9 mouse cellular contexts compared by ENCODE assay signal in the genomic region with DNA sequence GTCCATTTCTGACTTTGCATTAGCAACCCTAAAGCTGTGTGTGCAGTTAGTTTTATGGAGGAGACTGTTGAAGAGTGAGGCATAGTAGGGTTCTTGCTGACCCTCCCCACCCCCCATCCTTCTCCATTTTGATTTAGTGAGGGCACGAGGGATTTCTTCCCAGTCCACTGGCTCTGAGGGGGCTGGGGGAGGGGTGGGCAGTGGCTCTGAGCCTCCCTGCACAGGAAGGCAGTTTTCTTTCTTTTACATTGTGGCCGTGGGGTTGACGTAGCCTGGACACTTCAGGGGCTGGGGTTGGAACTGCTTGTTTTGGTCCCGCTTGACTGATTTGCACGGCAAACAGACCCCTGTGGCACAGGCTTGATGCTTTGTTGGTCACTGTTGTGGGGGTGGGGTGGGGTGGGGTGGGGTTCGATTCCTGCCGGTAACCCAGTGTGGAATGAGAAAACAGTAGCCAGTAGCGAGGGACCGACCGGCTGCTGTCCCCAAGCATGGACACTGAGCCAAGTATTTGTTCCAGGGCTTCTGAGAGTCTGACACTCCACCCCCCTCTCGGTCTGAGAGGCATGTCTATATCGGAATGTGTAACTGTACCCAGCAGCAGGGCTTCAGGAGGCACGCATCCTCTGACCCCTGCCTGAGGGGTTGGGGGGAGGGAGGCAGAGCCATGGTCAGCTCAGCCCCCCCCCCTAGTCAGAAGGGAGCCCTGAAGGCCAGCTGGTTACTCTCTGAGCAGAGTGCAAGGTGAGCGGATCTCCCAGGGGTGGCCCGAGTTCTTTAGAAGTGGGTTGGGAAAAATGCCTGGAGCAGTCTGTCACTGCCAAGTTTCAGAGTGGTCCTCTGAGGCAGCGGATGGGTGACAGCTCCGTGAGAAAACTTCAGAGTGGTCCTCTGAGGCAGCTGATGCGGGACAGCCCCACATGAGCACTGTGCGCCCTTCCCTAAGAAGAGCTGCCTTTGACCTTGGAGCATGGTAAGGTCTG. TPM values are rescaled to one million over a fixed set of nuclear protein-coding genes. Genes with fewer than 3 reads are reported as not detected.
DNase-seq lines count a peak whose midpoint lies in the region; ATAC-seq and TF ChIP-seq lines count a peak whose summit lies in the region.
"Had no signal": no experiment of that assay in that cellular context is flagged by ENCODE, and none has a peak within 500 bp of the region (broad histone marks: within the 10 kb centered on the region; RNA-seq: fewer than 3 reads in every experiment).

No protein-coding gene starts in this region.

- DNase-seq in heart, adult 11 months, result peak; percentile 98
- no peak for DNase-seq in heart, postnatal 25 days (ENCODE audit: low spot score)
- peak; percentile 82 for DNase-seq in gastrocnemius, adult 2 months
- no peak for DNase-seq in intestine, embryonic 14.5 days (ENCODE audit: low spot score)
- DNase-seq in ovary, adult 18-20 months (ENCODE audit: low spot score), result no peak
- no peak for DNase-seq in adrenal gland, postnatal 36 days

- peak overlapping the region; percentile 72 for H3K4me3 ChIP-seq in gastrocnemius, adult 2 months
- peak overlapping the region; percentile 37 for H3K4me3 ChIP-seq in intestine, embryonic 14.5 days (ENCODE audit: low read depth, low read length)
- H3K4me3 ChIP-seq in lung, embryonic 15.5 days, result peak overlapping the region; percentile 40
- peak overlapping the region; percentile 30 for H3K4me3 ChIP-seq in stomach, embryonic 14.5 days (ENCODE audit: low read depth, low read length)

- ATAC-seq in intestine, embryonic 14.5 days (replicated peaks; ENCODE audit: low FRiP score, low TSS enrichment, low read depth), result 0 out of 2 replicates have a peak, but pooled peaks have one; percentile 34
- peak; percentile 75 for ATAC-seq in lung, embryonic 15.5 days (ENCODE audit: borderline replicate concordance, extremely low read depth, low FRiP score, low TSS enrichment)
- ATAC-seq in stomach, embryonic 14.5 days (ENCODE audit: insufficient number of reproducible peaks, insufficient read depth, low FRiP score, low read depth), result peak; percentile 12; the same call in 1 of the 2 replicates

- H3K27ac ChIP-seq in gastrocnemius, adult 2 months, result peak overlapping the region; percentile 95
- H3K27ac ChIP-seq in intestine, embryonic 14.5 days (ENCODE audit: low read depth), result peak overlapping the region; percentile 82
- peak overlapping the region; percentile 94 for H3K27ac ChIP-seq in lung, embryonic 15.5 days
- H3K27ac ChIP-seq in stomach, embryonic 14.5 days (ENCODE audit: low read length), result peak overlapping the region; percentile 70

- no peaks in the 10 kb centered on the region for H3K9me3 ChIP-seq in intestine, embryonic 14.5 days (ENCODE audit: control insufficient read depth, low read length)
- H3K9me3 ChIP-seq in lung, embryonic 15.5 days, result no peaks in the 10 kb centered on the region
- H3K9me3 ChIP-seq in stomach, embryonic 14.5 days (ENCODE audit: control insufficient read depth, low read depth, low read length), result no peaks in the 10 kb centered on the region

- H3K36me3 ChIP-seq in intestine, embryonic 14.5 days (ENCODE audit: control insufficient read depth, insufficient read depth, low read length), result peaks cover 6% of the 10 kb centered on the region; the same call in 1 of the 2 replicates
- no peaks in the 10 kb centered on the region for H3K36me3 ChIP-seq in lung, embryonic 15.5 days
- H3K36me3 ChIP-seq in stomach, embryonic 14.5 days (ENCODE audit: control insufficient read depth, insufficient read depth, low read length), result no peaks in the 10 kb centered on the region

- intact Hi-C loops in heart, postnatal 25 days (cut with DNase I), result loop anchor here (1.0 to 2.0 kb wide), 2 partner anchors 17 to 21 kb away; no protein-coding TSS in a partner anchor
- intact Hi-C loops in gastrocnemius, adult 2 months (cut with DNase I), result no loop called here

- no peaks in the 10 kb centered on the region for H3K27me3 ChIP-seq in intestine, embryonic 14.5 days (replicated peaks; ENCODE audit: control insufficient read depth, insufficient read depth, low read length)
- no peaks in the 10 kb centered on the region for H3K27me3 ChIP-seq in lung, embryonic 15.5 days
- no peaks in the 10 kb centered on the region for H3K27me3 ChIP-seq in stomach, embryonic 14.5 days (ENCODE audit: control insufficient read depth, insufficient read depth, low read length)

- WGBS in intestine, embryonic 14.5 days, result 25% methylated on average over 19 of the region's 19 CpGs
- 10% methylated on average over 19 of the region's 19 CpGs for WGBS in lung, embryonic 15.5 days
- 18% methylated on average over 19 of the region's 19 CpGs for WGBS in stomach, embryonic 14.5 days

- peak overlapping the region; percentile 48 for H3K9ac ChIP-seq in intestine, embryonic 14.5 days (ENCODE audit: low read length)
- H3K9ac ChIP-seq in lung, embryonic 15.5 days, result peak overlapping the region; percentile 33
- peak overlapping the region; percentile 30 for H3K9ac ChIP-seq in stomach, embryonic 14.5 days (replicated peaks; ENCODE audit: low read depth, low read length)

- H3K4me2 ChIP-seq in intestine, embryonic 14.5 days (ENCODE audit: low read length), result peak overlapping the region; percentile 61
- peak overlapping the region; percentile 65 for H3K4me2 ChIP-seq in lung, embryonic 15.5 days
- peak overlapping the region; percentile 45 for H3K4me2 ChIP-seq in stomach, embryonic 14.5 days (replicated peaks; ENCODE audit: low read depth, low read length)

- H3K4me1 ChIP-seq in intestine, embryonic 14.5 days (replicated peaks; ENCODE audit: control insufficient read depth, insufficient read depth, low read length), result peaks cover 56% of the 10 kb centered on the region
- peaks cover 86% of the 10 kb centered on the region for H3K4me1 ChIP-seq in lung, embryonic 15.5 days
- H3K4me1 ChIP-seq in stomach, embryonic 14.5 days (ENCODE audit: control insufficient read depth, insufficient read depth, low read length), result peaks cover 56% of the 10 kb centered on the region

- TF ChIP-seq CTCF in gastrocnemius, adult 2 months (IDR thresholded peaks at IDR 0.05), result no peak

RNA-seq across cellular contexts. Expression of gene Wbp1l, which starts 25.2 kb away (rescaled TPM):
- 10 to 100 TPM; 48.5 to 54.4 TPM for total RNA-seq in heart, postnatal 25 days (2021)
- total RNA-seq in gastrocnemius, adult 2 months (2021), result 100 to 1,000 TPM in 1 of 2 experiments, 10 to 100 TPM in 1; 65.4 to 101 TPM
- polyA plus RNA-seq in intestine, embryonic 14.5 days (2014; fragmentation: Nextera tagmentation; extraction: Ambion mirVana), result 39.6 and 40.2 TPM in 2 replicates
- polyA plus RNA-seq in lung, embryonic 15.5 days (2015; fragmentation: Nextera tagmentation; extraction: Ambion mirVana), result 44.0 and 48.0 TPM in 2 replicates
- 35.7 and 37.0 TPM in 2 replicates for polyA plus RNA-seq in stomach, embryonic 14.5 days (2014; fragmentation: Nextera tagmentation; extraction: Ambion mirVana)
- total RNA-seq in adrenal gland, postnatal 36 days (2021), result 100 to 1,000 TPM; 131 to 170 TPM

RNA-seq across cellular contexts. Expression of gene Cyp17a1, which starts 48.9 kb away (rescaled TPM):
- total RNA-seq in heart, postnatal 25 days (2021), result not detected
- total RNA-seq in gastrocnemius, adult 2 months (2021), result not detected
- 0.23 TPM in 1 of 2 replicates, not detected in the other for polyA plus RNA-seq in intestine, embryonic 14.5 days (2014; fragmentation: Nextera tagmentation; extraction: Ambion mirVana)
- 0.10 TPM in 1 of 2 replicates, not detected in the other for polyA plus RNA-seq in lung, embryonic 15.5 days (2015; fragmentation: Nextera tagmentation; extraction: Ambion mirVana)
- not detected in 2 replicates for polyA plus RNA-seq in stomach, embryonic 14.5 days (2014; fragmentation: Nextera tagmentation; extraction: Ambion mirVana)
- 10 to 100 TPM in 1 of 2 experiments, 1 to 10 TPM in 1; 1.9 to 10.5 TPM for total RNA-seq in adrenal gland, postnatal 36 days (2021)
- polyA plus RNA-seq: C2C12 had no signal

RNA-seq across cellular contexts. Expression of gene Sfxn2, which starts 50.9 kb away (rescaled TPM):
- total RNA-seq in heart, postnatal 25 days (2021), result 1 to 10 TPM; 3.1 to 4.2 TPM
- total RNA-seq in gastrocnemius, adult 2 months (2021), result 1 to 10 TPM; 3.2 to 3.7 TPM
- 18.2 and 19.2 TPM in 2 replicates for polyA plus RNA-seq in intestine, embryonic 14.5 days (2014; fragmentation: Nextera tagmentation; extraction: Ambion mirVana)
- polyA plus RNA-seq in lung, embryonic 15.5 days (2015; fragmentation: Nextera tagmentation; extraction: Ambion mirVana), result 27.9 and 28.3 TPM in 2 replicates
- 19.3 and 20.8 TPM in 2 replicates for polyA plus RNA-seq in stomach, embryonic 14.5 days (2014; fragmentation: Nextera tagmentation; extraction: Ambion mirVana)
- 10 to 100 TPM in 1 of 2 experiments, 1 to 10 TPM in 1; 7.9 to 11.5 TPM for total RNA-seq in adrenal gland, postnatal 36 days (2021)

RNA-seq across cellular contexts. Expression of gene Arl3, which starts 51.1 kb away (rescaled TPM):
- total RNA-seq in heart, postnatal 25 days (2021), result 10 to 100 TPM; 33.2 to 37.0 TPM
- 10 to 100 TPM; 64.0 to 67.7 TPM for total RNA-seq in gastrocnemius, adult 2 months (2021)
- polyA plus RNA-seq in intestine, embryonic 14.5 days (2014; fragmentation: Nextera tagmentation; extraction: Ambion mirVana), result 64.3 and 73.9 TPM in 2 replicates
- 115 and 119 TPM in 2 replicates for polyA plus RNA-seq in lung, embryonic 15.5 days (2015; fragmentation: Nextera tagmentation; extraction: Ambion mirVana)
- 89.4 and 98.7 TPM in 2 replicates for polyA plus RNA-seq in stomach, embryonic 14.5 days (2014; fragmentation: Nextera tagmentation; extraction: Ambion mirVana)
- 10 to 100 TPM; 43.3 to 67.7 TPM for total RNA-seq in adrenal gland, postnatal 36 days (2021)

Comparison
In these comparisons a context has a peak if more than half of its experiments do, and no peak if none do; other contexts are left out.
1. DNase-seq: peak in heart, adult 11 months (single experiment) and gastrocnemius, adult 2 months (single experiment); none in heart, postnatal 25 days (single experiment), intestine, embryonic 14.5 days (single experiment), ovary, adult 18-20 months (single experiment) and adrenal gland, postnatal 36 days (0 of 2).
2. ATAC-seq: peak in every context shown above with its lines; median percentile 75 in lung, embryonic 15.5 days; 34 in intestine, embryonic 14.5 days; 12 in stomach, embryonic 14.5 days.
3. Peak in every context shown above with its lines, with median percentiles within 50 percentile points of each other: H3K27ac ChIP-seq, H3K4me3 ChIP-seq, H3K4me2 ChIP-seq and H3K9ac ChIP-seq.